ENCODE assay signal across 27 mouse cellular contexts in genomic region chr11:78313662-78314061, GRCm38 (mm10). TPM values are rescaled to one million over a fixed set of nuclear protein-coding genes. Genes with fewer than 3 reads are reported as not detected.
DNase-seq lines count a peak whose midpoint lies in the region; ATAC-seq lines count a peak whose summit lies in the region.
"Had no signal": no experiment of that assay in that cellular context is flagged by ENCODE, and none has a peak within 500 bp of the region (broad histone marks: within the 10 kb centered on the region; RNA-seq: fewer than 3 reads in every experiment).

No protein-coding gene starts in this region.

- no peak overlapping the region for H3K9ac ChIP-seq in heart, embryonic 16.5 days (ENCODE audit: low read length)
- H3K9ac ChIP-seq in kidney, embryonic 14.5 days (ENCODE audit: low read depth, low read length), result no peak overlapping the region
- H3K9ac ChIP-seq in kidney, embryonic 15.5 days, result no peak overlapping the region
- H3K9ac ChIP-seq: embryonic facial prominence, embryonic 12.5 days; embryonic facial prominence, embryonic 15.5 days; forebrain, postnatal 0 days; heart, embryonic 12.5 days; heart, embryonic 15.5 days; hindbrain, embryonic 13.5 days; intestine, embryonic 15.5 days had no signal

- no peak overlapping the region for H3K4me3 ChIP-seq in heart, embryonic 16.5 days (ENCODE audit: low read length)
- no peak overlapping the region for H3K4me3 ChIP-seq in kidney, embryonic 14.5 days (ENCODE audit: low read length)
- no peak overlapping the region for H3K4me3 ChIP-seq in kidney, embryonic 15.5 days (replicated peaks)
- H3K4me3 ChIP-seq: embryonic facial prominence, embryonic 12.5 days; embryonic facial prominence, embryonic 15.5 days; gastrocnemius, adult 2 months; heart, embryonic 12.5 days; heart, embryonic 15.5 days; hindbrain, embryonic 10.5 days; hindbrain, embryonic 13.5 days; intestine, embryonic 15.5 days had no signal

- 73% methylated on average over 2 of the region's 2 CpGs for WGBS in heart, embryonic 16.5 days
- WGBS in kidney, embryonic 14.5 days, result 98% methylated on average over 2 of the region's 2 CpGs
- 93% methylated on average over 2 of the region's 2 CpGs for WGBS in kidney, embryonic 15.5 days

- H3K36me3 ChIP-seq in heart, embryonic 16.5 days (ENCODE audit: control insufficient read depth, insufficient read depth), result peaks cover 56% of the 10 kb centered on the region
- peaks cover 85% of the 10 kb centered on the region for H3K36me3 ChIP-seq in kidney, embryonic 14.5 days (ENCODE audit: control insufficient read depth, insufficient read depth, low read length)
- peaks cover 95% of the 10 kb centered on the region for H3K36me3 ChIP-seq in kidney, embryonic 15.5 days

- no peaks in the 10 kb centered on the region for H3K27me3 ChIP-seq in heart, embryonic 16.5 days (ENCODE audit: control insufficient read depth, insufficient read depth, low read length)
- no peaks in the 10 kb centered on the region for H3K27me3 ChIP-seq in kidney, embryonic 14.5 days (ENCODE audit: control insufficient read depth, insufficient read depth, low read length)
- no peaks in the 10 kb centered on the region for H3K27me3 ChIP-seq in kidney, embryonic 15.5 days
- H3K27me3 ChIP-seq: embryonic facial prominence, embryonic 12.5 days; embryonic facial prominence, embryonic 15.5 days; heart, embryonic 12.5 days; heart, embryonic 15.5 days; hindbrain, embryonic 13.5 days; intestine, embryonic 15.5 days had no signal

- no peaks in the 10 kb centered on the region for H3K9me3 ChIP-seq in heart, embryonic 16.5 days (replicated peaks; ENCODE audit: control insufficient read depth, low read length)
- no peaks in the 10 kb centered on the region for H3K9me3 ChIP-seq in kidney, embryonic 14.5 days (ENCODE audit: control insufficient read depth, low read length)
- no peaks in the 10 kb centered on the region for H3K9me3 ChIP-seq in kidney, embryonic 15.5 days (replicated peaks)
- H3K9me3 ChIP-seq: embryonic facial prominence, embryonic 12.5 days; embryonic facial prominence, embryonic 15.5 days; heart, embryonic 12.5 days; heart, embryonic 15.5 days; hindbrain, embryonic 10.5 days; hindbrain, embryonic 13.5 days; intestine, embryonic 15.5 days had no signal

- ATAC-seq in heart, embryonic 16.5 days (replicated peaks; ENCODE audit: extremely low read depth, insufficient read depth, low FRiP score), result no peak
- ATAC-seq in kidney, embryonic 14.5 days (ENCODE audit: low FRiP score, low TSS enrichment), result no peak
- no peak for ATAC-seq in kidney, embryonic 15.5 days (replicated peaks; ENCODE audit: low FRiP score)
- ATAC-seq: activated CD4-positive, CD25-positive, alpha-beta regulatory T cell, adult 4 months; forebrain, embryonic 14.5 days; forebrain, postnatal 0 days; hindbrain, embryonic 16.5 days; intestine, embryonic 15.5 days had no signal

- DNase-seq in adrenal gland, adult (ENCODE audit: inconsistent age in 2 of 2, low spot score in 1 of 2), result peak; percentile 50 to 78
- DNase-seq in adrenal gland, postnatal 4 days (ENCODE audit: low spot score in 2 of 2), result no peak
- no peak for DNase-seq in heart, adult 11 months
- peak; percentile 45 for DNase-seq in kidney, adult 11 months
- peak; percentile 18 to 22 for DNase-seq in kidney, postnatal 36 days
- DNase-seq: adrenal gland, adult 8-10 months; cerebellum, adult 18-20 months; cerebellum, adult 9-10 months; cerebellum, postnatal 25 days; forebrain, postnatal 0 days; gastrocnemius, adult 2 months; gastrocnemius, postnatal 14 days; heart, adult 18-20 months; heart, postnatal 36 days had no signal

- peak overlapping the region; percentile 14; the same call in 1 of the 2 replicates for H3K27ac ChIP-seq in heart, embryonic 16.5 days (ENCODE audit: low read length)
- no peak overlapping the region for H3K27ac ChIP-seq in kidney, embryonic 14.5 days (ENCODE audit: low read depth, low read length)
- H3K27ac ChIP-seq in kidney, embryonic 15.5 days, result no peak overlapping the region
- H3K27ac ChIP-seq: embryonic facial prominence, embryonic 12.5 days; embryonic facial prominence, embryonic 15.5 days; gastrocnemius, adult 2 months; heart, embryonic 15.5 days; hindbrain, embryonic 10.5 days; hindbrain, embryonic 13.5 days; intestine, embryonic 15.5 days had no signal

- H3K4me2 ChIP-seq in heart, embryonic 16.5 days (ENCODE audit: low read depth, low read length), result no peak overlapping the region
- H3K4me2 ChIP-seq in kidney, embryonic 14.5 days (replicated peaks; ENCODE audit: low read depth, low read length), result no peak overlapping the region
- H3K4me2 ChIP-seq in kidney, embryonic 15.5 days, result no peak overlapping the region
- H3K4me2 ChIP-seq: embryonic facial prominence, embryonic 12.5 days; embryonic facial prominence, embryonic 15.5 days; heart, embryonic 12.5 days; heart, embryonic 15.5 days; hindbrain, embryonic 13.5 days; intestine, embryonic 15.5 days had no signal

- no peaks in the 10 kb centered on the region for H3K4me1 ChIP-seq in heart, embryonic 16.5 days (ENCODE audit: control insufficient read depth, insufficient read depth, low read length)
- no peaks in the 10 kb centered on the region for H3K4me1 ChIP-seq in kidney, embryonic 14.5 days (ENCODE audit: control insufficient read depth, insufficient read depth, low read length)
- H3K4me1 ChIP-seq in kidney, embryonic 15.5 days, result no peaks in the 10 kb centered on the region
- H3K4me1 ChIP-seq: embryonic facial prominence, embryonic 12.5 days; embryonic facial prominence, embryonic 15.5 days; heart, embryonic 12.5 days; heart, embryonic 15.5 days; hindbrain, embryonic 13.5 days; intestine, embryonic 15.5 days had no signal

RNA-seq across cellular contexts. Expression of gene Aldoc, which starts 9.1 kb away (rescaled TPM):
- total RNA-seq in adrenal gland, postnatal 4 days (2021), result 10 to 100 TPM; 15.3 to 16.2 TPM
- polyA plus RNA-seq in heart, embryonic 16.5 days (2015; fragmentation: Nextera tagmentation; extraction: Ambion mirVana), result 29.0 and 30.7 TPM in 2 replicates
- 2.3 and 4.3 TPM in 2 replicates for polyA plus RNA-seq in kidney, embryonic 14.5 days (2014; fragmentation: Nextera tagmentation; extraction: Ambion mirVana)
- 6.0 and 6.4 TPM in 2 replicates for polyA plus RNA-seq in kidney, embryonic 15.5 days (2015; fragmentation: Nextera tagmentation; extraction: Ambion mirVana)

RNA-seq across cellular contexts. Expression of gene Spag5, which starts 12.3 kb away (rescaled TPM):
- 10 to 100 TPM; 28.8 to 31.5 TPM for total RNA-seq in adrenal gland, postnatal 4 days (2021)
- polyA plus RNA-seq in heart, embryonic 16.5 days (2015; fragmentation: Nextera tagmentation; extraction: Ambion mirVana), result 27.7 and 28.5 TPM in 2 replicates
- polyA plus RNA-seq in kidney, embryonic 14.5 days (2014; fragmentation: Nextera tagmentation; extraction: Ambion mirVana), result 35.7 and 50.9 TPM in 2 replicates
- polyA plus RNA-seq in kidney, embryonic 15.5 days (2015; fragmentation: Nextera tagmentation; extraction: Ambion mirVana), result 43.3 and 47.4 TPM in 2 replicates

RNA-seq across cellular contexts. Expression of gene Pigs, which starts 14.6 kb away (rescaled TPM):
- total RNA-seq in adrenal gland, postnatal 4 days (2021), result 10 to 100 TPM; 58.2 to 58.3 TPM
- 52.3 and 56.3 TPM in 2 replicates for polyA plus RNA-seq in heart, embryonic 16.5 days (2015; fragmentation: Nextera tagmentation; extraction: Ambion mirVana)
- 48.9 and 76.0 TPM in 2 replicates for polyA plus RNA-seq in kidney, embryonic 14.5 days (2014; fragmentation: Nextera tagmentation; extraction: Ambion mirVana)
- 77.5 and 86.2 TPM in 2 replicates for polyA plus RNA-seq in kidney, embryonic 15.5 days (2015; fragmentation: Nextera tagmentation; extraction: Ambion mirVana)

RNA-seq across cellular contexts. Expression of gene BC030499, which starts 23.0 kb away (rescaled TPM):
- total RNA-seq in adrenal gland, postnatal 4 days (2021), result 1 to 10 TPM in 1 of 2 experiments, under 1 TPM in 1; 0.73 to 1.5 TPM
- polyA plus RNA-seq in heart, embryonic 16.5 days (2015; fragmentation: Nextera tagmentation; extraction: Ambion mirVana), result 0.32 and 0.51 TPM in 2 replicates
- polyA plus RNA-seq in kidney, embryonic 14.5 days (2014; fragmentation: Nextera tagmentation; extraction: Ambion mirVana), result 0.10 and 0.47 TPM in 2 replicates
- 0.32 and 0.43 TPM in 2 replicates for polyA plus RNA-seq in kidney, embryonic 15.5 days (2015; fragmentation: Nextera tagmentation; extraction: Ambion mirVana)
- polyA plus RNA-seq: forebrain, postnatal 0 days had no signal

RNA-seq across cellular contexts. Expression of gene Unc119, which starts 29.6 kb away (rescaled TPM):
- total RNA-seq in adrenal gland, postnatal 4 days (2021), result 10 to 100 TPM; 55.7 to 67.1 TPM
- polyA plus RNA-seq in heart, embryonic 16.5 days (2015; fragmentation: Nextera tagmentation; extraction: Ambion mirVana), result 34.0 and 37.1 TPM in 2 replicates
- 49.6 and 57.1 TPM in 2 replicates for polyA plus RNA-seq in kidney, embryonic 14.5 days (2014; fragmentation: Nextera tagmentation; extraction: Ambion mirVana)
- polyA plus RNA-seq in kidney, embryonic 15.5 days (2015; fragmentation: Nextera tagmentation; extraction: Ambion mirVana), result 40.2 and 44.9 TPM in 2 replicates

Comparison
In these comparisons a context has a peak if more than half of its experiments do, and no peak if none do; other contexts are left out.
1. DNase-seq: peak in adrenal gland, adult (2 of 2), kidney, adult 11 months (single experiment) and kidney, postnatal 36 days (2 of 2); none in adrenal gland, postnatal 4 days (0 of 2) and heart, adult 11 months (single experiment).